Mouse (Mus musculus) G1E (cell line): ENCODE results near the gene Ptprb.

Experiments used
- CTCF ChIP-seq: IDR thresholded peaks from 2 replicates; pipeline ENCODE4 v1.5.1; 2012; ENCODE audit warnings: low read depth, low read length, inconsistent platforms, mixed read lengths
- GATA1 ChIP-seq: IDR thresholded peaks from 2 replicates; pipeline ENCODE4 v1.6.1; 2012; ENCODE audit warnings: borderline replicate concordance, low read length, inconsistent platforms, mixed read lengths
- GATA2 ChIP-seq: IDR thresholded peaks from 2 replicates; pipeline ENCODE4 v1.6.1; 2012; ENCODE audit warnings: low read depth, low read length, inconsistent platforms, borderline replicate concordance
- POLR2AphosphoS5 ChIP-seq: IDR thresholded peaks from 2 replicates; pipeline ENCODE4 v1.6.1; 2012; ENCODE audit warnings: low read depth, low read length, inconsistent platforms; ENCODE audit not compliant: insufficient replicate concordance
- TAL1 ChIP-seq: conservative IDR thresholded peaks from 2 replicates; pipeline ENCODE4 v1.6.1; 2012; ENCODE audit warnings: low read depth, low read length, inconsistent platforms, mixed read lengths

- TF ChIP-seq POLR2AphosphoS5: no peak
- no peak for TF ChIP-seq CTCF
- no peak for TF ChIP-seq GATA1
- no peak for TF ChIP-seq GATA2
- no peak for TF ChIP-seq TAL1
Observed at GRCm38 (mm10) chr10:116397973-116398372, 122.7 kb downstream of the Ptprb start.
